Mouse (Mus musculus): Measurements from ENCODE around the gene Adamts7. TPM values are rescaled to one million over a fixed set of nuclear protein-coding genes. Genes with fewer than 3 reads are reported as not detected.

The Adamts7 gene
- total and polyA plus RNA-seq, 2 experiments from 2014 or later: 8.3 to 34.4 TPM

- TF ChIP-seq CTCF (IDR thresholded peaks at IDR 0.05; ENCODE audit: low read depth): no peak
- no peak for TF ChIP-seq EP300 (IDR thresholded peaks at IDR 0.05; ENCODE audit: low read depth)
- 81% methylated on average over 13 of the region's 13 CpGs for WGBS
- H3K4me2 ChIP-seq (ENCODE audit: low read depth, low read length): no peak overlapping the region
- no peaks in the 10 kb centered on the region for H3K36me3 ChIP-seq (replicated peaks; ENCODE audit: control insufficient read depth, insufficient read depth, low read length)
- no peak overlapping the region for H3K9ac ChIP-seq (replicated peaks; ENCODE audit: low read depth, low read length)
- no peak overlapping the region for H3K27ac ChIP-seq (ENCODE audit: low read depth)
- no peak overlapping the region for H3K4me3 ChIP-seq (ENCODE audit: low read depth, low read length)
- peaks cover 16% of the 10 kb centered on the region for H3K4me1 ChIP-seq (ENCODE audit: control insufficient read depth, insufficient read depth)
- no peaks in the 10 kb centered on the region for H3K9me3 ChIP-seq (replicated peaks; ENCODE audit: control insufficient read depth, low read length)
- no peak for ATAC-seq (ENCODE audit: insufficient read depth, low read depth)
- no peaks in the 10 kb centered on the region for H3K27me3 ChIP-seq (ENCODE audit: control insufficient read depth, insufficient read depth, low read length)
- no peak for DNase-seq (ENCODE audit: low spot score)
These were observed 88.3 kb downstream of the Adamts7 start for GRCm38 (mm10) chr9:90250964-90251750.

- Histone ChIP-seq H3K27ac (ENCODE audit: low read depth) (no peak overlapping the region), H3K9me3 (replicated peaks; ENCODE audit: control insufficient read depth, low read length) (no peaks in the 10 kb centered on the region), H3K27me3 (ENCODE audit: control insufficient read depth, insufficient read depth, low read length) (no peaks in the 10 kb centered on the region), H3K4me1 (ENCODE audit: control insufficient read depth, insufficient read depth) (peaks cover 18% of the 10 kb centered on the region), H3K4me3 (ENCODE audit: low read depth, low read length) (no peak overlapping the region), H3K4me2 (ENCODE audit: low read depth, low read length) (no peak overlapping the region), H3K9ac (replicated peaks; ENCODE audit: low read depth, low read length) (no peak overlapping the region), H3K36me3 (replicated peaks; ENCODE audit: control insufficient read depth, insufficient read depth, low read length) (no peaks in the 10 kb centered on the region)
- ATAC-seq (ENCODE audit: insufficient read depth, low read depth) (no peak), DNase-seq (ENCODE audit: low spot score) (no peak)
- no peak for TF ChIP-seq EP300 (IDR thresholded peaks at IDR 0.05; ENCODE audit: low read depth)
- TF ChIP-seq CTCF (IDR thresholded peaks at IDR 0.05; ENCODE audit: low read depth): no peak
- WGBS: 93% methylated on average over 2 of the region's 2 CpGs
These were observed 90.3 kb downstream of the Adamts7 start for GRCm38 (mm10) chr9:90253181-90253580.

DNA sequence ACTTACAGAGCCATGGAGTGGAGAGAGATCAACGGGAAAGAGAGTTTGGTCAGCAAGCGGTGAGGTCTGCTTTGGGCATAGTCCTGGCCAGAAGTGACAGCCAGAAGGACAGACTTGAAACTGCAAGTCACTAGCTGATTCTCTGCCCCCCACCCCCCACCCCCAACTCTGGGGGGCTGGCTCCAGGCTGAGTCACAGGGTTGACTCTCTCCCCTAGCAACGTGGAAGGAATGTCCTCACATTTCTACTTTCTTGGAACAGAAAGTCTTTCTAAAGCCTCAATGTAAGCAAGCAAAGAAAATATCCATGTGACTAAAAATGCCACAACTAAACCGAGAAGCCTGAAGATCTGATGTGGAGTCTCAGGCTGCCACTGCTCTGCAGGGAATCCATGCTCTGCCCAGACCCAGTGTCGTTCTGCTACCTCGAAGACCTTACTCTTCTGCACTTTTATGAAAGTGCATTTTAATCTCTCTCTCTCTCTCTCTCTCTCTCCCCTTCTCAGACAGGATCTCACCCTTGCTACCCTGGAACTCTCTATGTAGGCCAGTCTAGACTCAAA lies 93.1 kb downstream of the Adamts7 start:
- WGBS: 47% methylated on average over 6 of the region's 6 CpGs
- Histone ChIP-seq H3K9me3 (replicated peaks; ENCODE audit: control insufficient read depth, low read length) (no peaks in the 10 kb centered on the region), H3K27me3 (ENCODE audit: control insufficient read depth, insufficient read depth, low read length) (no peaks in the 10 kb centered on the region), H3K36me3 (replicated peaks; ENCODE audit: control insufficient read depth, insufficient read depth, low read length) (no peaks in the 10 kb centered on the region), H3K9ac (replicated peaks; ENCODE audit: low read depth, low read length) (no peak overlapping the region), H3K4me3 (ENCODE audit: low read depth, low read length) (no peak overlapping the region), H3K27ac (ENCODE audit: low read depth) (no peak overlapping the region), H3K4me2 (ENCODE audit: low read depth, low read length) (no peak overlapping the region), H3K4me1 (ENCODE audit: control insufficient read depth, insufficient read depth) (peaks cover 32% of the 10 kb centered on the region)
- no peak; the same call in 1 of the 2 replicates for ATAC-seq (ENCODE audit: insufficient read depth, low read depth)
- DNase-seq (ENCODE audit: low spot score): no peak
- TF ChIP-seq EP300 (IDR thresholded peaks at IDR 0.05; ENCODE audit: low read depth) (no peak), CTCF (IDR thresholded peaks at IDR 0.05; ENCODE audit: low read depth) (no peak)

- Histone ChIP-seq H3K4me3 (ENCODE audit: low read depth, low read length) (no peak overlapping the region), H3K27me3 (ENCODE audit: control insufficient read depth, insufficient read depth, low read length) (no peaks in the 10 kb centered on the region), H3K36me3 (replicated peaks; ENCODE audit: control insufficient read depth, insufficient read depth, low read length) (no peaks in the 10 kb centered on the region), H3K27ac (ENCODE audit: low read depth) (no peak overlapping the region), H3K9me3 (replicated peaks; ENCODE audit: control insufficient read depth, low read length) (no peaks in the 10 kb centered on the region), H3K4me1 (ENCODE audit: control insufficient read depth, insufficient read depth) (peaks cover 42% of the 10 kb centered on the region), H3K4me2 (ENCODE audit: low read depth, low read length) (no peak overlapping the region), H3K9ac (replicated peaks; ENCODE audit: low read depth, low read length) (no peak overlapping the region)
- TF ChIP-seq CTCF (IDR thresholded peaks at IDR 0.05; ENCODE audit: low read depth): no peak
- TF ChIP-seq EP300 (IDR thresholded peaks at IDR 0.05; ENCODE audit: low read depth): no peak
- DNase-seq (ENCODE audit: low spot score) (no peak), ATAC-seq (ENCODE audit: insufficient read depth, low read depth) (no peak)
- 57% methylated on average over 7 of the region's 7 CpGs for WGBS
These were observed 94.4 kb downstream of the Adamts7 start for GRCm38 (mm10) chr9:90257220-90257619.

Other genes with a start within 250 kb of the Adamts7 start
- 63.6 and 151 TPM in 2 replicates for gene Ctsh, start 108.9 kb upstream of the Adamts7 start, total RNA-seq (2014; rRNA removed; ENCODE audit: low replicate concordance)
- gene Ctsh, start 108.9 kb upstream of the Adamts7 start, polyA plus RNA-seq (2015; fragmentation: Nextera tagmentation; extraction: Ambion mirVana): 78.8 and 85.5 TPM in 2 replicates
- 92.5 and 111 TPM in 2 replicates for gene Morf4l1, start 48.3 kb upstream of the Adamts7 start, total RNA-seq (2014; rRNA removed; ENCODE audit: low replicate concordance)
- 293 and 300 TPM in 2 replicates for gene Morf4l1, start 48.3 kb upstream of the Adamts7 start, polyA plus RNA-seq (2015; fragmentation: Nextera tagmentation; extraction: Ambion mirVana)
- gene Tbc1d2b, start 107.7 kb downstream of the Adamts7 start, total RNA-seq (2014; rRNA removed; ENCODE audit: low replicate concordance): 11.6 and 24.7 TPM in 2 replicates
- gene Tbc1d2b, start 107.7 kb downstream of the Adamts7 start, polyA plus RNA-seq (2015; fragmentation: Nextera tagmentation; extraction: Ambion mirVana): 2.9 and 3.2 TPM in 2 replicates